Mouse (Mus musculus) bone marrow macrophage, adult 2 months (primary cell): ENCODE measurements around the gene Dnajb11.

Source experiments
- CTCF ChIP-seq: IDR thresholded peaks from 2 replicates; pipeline ENCODE4 v1.5.1; 2012; ENCODE audit warnings: low read depth, mild to moderate bottlenecking, low read length, moderate library complexity
- POLR2A ChIP-seq: IDR thresholded peaks from 2 replicates; pipeline ENCODE4 v1.6.1; 2012; ENCODE audit warnings: mild to moderate bottlenecking, low read depth, low read length, borderline replicate concordance

DNA sequence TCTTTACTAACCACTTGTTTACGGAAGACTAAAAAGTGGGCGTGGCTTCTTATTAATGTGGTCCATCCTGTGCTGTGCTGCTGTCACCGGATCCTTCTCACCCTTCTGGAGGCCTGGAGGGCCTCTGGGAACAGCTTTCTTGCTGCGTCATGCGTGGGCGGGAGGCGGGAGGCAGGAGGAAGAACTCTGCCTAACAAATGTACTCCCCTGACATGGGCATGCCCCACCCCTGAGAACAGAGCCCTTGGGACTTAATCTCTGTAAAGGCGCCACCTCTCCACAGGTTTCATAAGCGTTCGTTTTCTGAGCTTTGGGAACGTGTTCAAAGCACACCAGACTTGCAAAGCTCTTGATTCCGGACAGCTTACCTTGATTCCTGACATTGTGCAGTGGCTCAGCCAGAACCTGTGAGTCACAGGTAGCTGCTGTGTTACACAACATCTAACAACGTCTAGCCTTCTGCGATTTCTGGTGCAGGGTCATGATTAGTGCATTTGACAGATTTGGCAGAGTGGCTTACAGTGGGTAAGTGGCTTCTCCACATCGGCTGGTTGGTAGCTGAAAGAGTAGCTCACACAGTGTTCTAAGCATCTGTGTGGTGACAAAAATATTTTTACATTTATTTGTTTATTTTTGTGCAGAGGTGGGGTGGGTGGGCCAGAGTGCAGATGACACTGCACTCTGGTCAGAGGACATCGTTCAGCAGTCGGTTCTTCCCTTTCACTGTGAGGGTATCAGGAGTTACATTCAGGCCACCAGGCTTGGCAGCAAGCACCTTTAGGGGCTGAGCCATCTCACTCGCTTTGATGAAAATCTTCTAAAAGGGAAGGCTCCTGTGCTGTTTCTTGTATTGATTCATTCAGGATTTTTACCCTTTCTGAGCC, 62.6 kb downstream of the Dnajb11 start:
- TF ChIP-seq CTCF (no peak), POLR2A (no peak)
